Mouse (Mus musculus): ENCODE measurements at regions not wholly inside any gene's neighbourhood (a gene's known extent, or its start where the extent isn't known, plus 50 kb on each side); places are given as distances from the start of the nearest gene placed in this dataset.

DNA sequence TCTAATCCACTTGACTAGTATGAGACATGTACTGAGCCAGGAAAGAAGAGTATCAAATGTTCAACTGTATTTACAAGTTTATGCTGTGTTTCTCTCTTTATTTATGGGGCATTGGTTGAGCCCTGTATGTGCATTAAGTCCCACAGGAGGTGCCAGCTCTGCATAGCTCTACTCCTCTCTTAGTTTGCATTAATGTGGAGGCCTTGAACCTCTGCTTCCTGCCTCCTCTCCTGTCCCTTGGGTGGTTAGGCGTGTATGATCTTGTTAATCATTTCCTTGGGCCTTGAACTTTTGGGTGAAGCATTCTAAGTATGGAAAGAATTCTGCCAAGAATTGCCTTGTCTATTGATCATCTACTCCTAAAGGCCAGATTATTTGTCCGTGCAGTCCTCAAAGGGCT lies 291.9 kb upstream of the Jag1 start:
- no peak for DNase-seq

DNA sequence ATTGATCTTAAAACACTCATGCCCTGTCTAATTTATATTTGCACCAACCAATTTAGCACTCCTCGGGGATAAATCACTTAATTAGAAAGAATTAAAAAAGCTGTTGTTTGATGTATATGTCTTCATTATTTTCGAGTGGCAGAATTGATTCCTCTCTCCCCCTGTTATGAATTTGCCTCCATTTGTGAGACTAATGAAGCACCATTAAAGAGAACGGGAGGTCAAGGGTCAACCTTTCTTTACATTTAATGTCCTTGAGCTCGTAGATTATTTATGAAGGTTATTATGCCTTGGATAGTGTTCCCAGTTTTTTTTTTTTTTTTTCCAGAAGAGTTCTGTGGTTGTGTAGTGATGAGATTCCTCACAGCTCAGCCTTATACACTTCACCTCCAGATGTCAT lies 277.0 kb upstream of the Jag1 start:
- DNase-seq, result no peak

- no peak for DNase-seq
Measured at GRCm38 (mm10) chr2:137379816-137380215, 263.4 kb upstream of the Jag1 start.

DNA sequence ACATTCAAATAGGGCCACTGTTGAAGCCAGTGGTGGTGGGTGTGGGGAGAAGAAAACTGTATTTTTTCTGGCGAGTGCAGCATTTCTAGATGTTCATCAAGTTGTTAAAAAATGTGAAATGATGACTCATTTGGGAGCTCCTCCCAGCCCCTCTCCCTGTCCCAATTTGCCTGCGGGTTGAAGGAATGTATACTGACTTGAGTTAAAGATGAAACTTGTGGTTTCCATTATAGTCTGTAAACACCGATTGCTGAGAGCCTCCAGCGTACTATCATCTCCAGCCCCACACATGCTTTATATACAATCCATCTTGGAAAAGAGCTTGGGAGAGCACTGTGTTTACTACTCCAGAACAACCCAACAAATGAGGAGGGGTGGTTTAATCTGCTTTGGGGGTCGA lies 258.9 kb upstream of the Jag1 start:
- no peak for DNase-seq

DNA sequence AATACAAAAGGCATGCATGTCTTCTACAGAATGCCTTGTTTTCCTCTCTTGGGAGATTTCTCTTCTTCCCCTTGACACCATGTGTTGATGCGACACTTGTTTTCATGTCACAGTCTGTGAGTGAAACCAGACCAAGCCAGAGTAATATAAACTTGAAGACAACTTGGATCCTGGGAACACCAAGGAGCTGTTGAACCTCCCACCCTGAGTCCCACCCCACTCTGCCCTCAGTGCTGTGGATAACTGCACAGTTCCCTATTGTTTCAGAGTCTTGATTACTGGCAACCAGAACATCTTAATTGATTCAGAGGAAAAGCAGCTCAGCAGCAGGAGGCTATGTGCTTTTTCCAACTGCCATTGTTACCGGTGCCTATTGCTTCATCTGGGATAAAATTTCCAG lies 254.6 kb upstream of the Jag1 start:
- DNase-seq, result no peak

DNA sequence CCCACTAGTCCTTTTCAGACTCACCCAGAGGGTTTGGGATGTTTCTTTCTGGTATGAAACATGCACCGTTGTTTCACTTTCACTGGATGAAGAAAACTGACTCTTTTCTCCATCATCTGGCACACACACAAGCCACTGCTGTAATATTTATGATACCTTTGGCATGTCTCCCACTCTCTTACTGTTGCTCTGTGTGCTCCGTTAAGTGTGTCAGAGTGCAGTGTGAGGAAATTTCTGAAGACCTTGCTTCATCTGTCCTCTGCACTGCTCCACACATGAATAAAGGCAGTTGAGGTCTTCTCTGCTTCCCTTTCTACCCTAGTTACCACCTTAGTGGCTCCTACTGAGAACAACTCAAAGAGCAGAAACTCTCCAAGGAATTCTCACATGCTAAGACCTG lies 246.6 kb upstream of the Jag1 start:
- no peak for DNase-seq

DNA sequence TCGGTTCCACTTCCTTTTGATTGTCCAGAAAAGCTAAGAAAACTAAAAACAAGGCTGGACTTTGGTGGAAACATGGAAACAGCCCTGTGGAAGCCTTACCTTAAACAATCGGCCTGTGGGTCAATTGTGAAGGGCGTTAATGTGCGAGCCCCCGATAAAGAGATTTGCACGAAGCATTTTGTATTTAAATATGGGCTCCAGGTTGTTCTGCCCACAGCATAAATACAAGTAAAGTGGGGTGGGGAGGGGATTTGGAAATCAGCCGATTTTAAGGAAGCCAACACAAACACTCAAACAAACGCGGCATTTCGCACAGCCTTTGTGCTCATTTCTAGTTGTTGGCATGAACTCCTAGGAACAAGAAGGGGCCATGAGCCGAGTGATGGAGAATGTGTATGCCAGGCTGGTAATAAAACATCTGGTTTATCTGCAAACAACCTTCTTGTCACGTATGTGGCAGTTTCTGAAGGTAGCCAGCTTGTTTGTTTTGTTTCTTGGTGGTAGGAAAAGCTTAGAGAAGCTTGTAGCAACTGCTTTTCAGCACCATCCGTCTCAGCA lies 240.8 kb upstream of the Jag1 start:
- DNase-seq, result peak in 1 of 2 experiments; percentile 8

DNA sequence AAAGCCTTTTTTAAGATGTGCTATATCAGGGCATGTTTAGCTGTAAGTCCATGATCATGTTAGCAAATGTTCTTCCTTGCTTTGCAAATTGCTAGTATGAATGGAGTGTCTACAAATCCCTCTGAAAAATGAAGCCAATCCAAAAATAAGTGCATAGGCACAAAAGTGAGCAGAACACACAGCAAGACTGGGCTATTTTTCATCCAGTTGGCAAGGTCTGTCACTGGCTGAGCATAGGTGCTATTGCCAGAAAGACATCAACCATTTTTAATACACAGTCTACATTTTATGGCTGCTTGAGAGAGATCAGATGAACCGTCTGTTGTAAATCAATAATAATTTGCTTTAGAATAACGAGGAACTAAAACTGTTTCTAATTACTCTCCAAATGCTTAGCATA lies 227.3 kb upstream of the Jag1 start:
- no peak for DNase-seq

GRCm38 (mm10) chr2:137329995-137330394 lies 213.6 kb upstream of the Jag1 start:
- peak; percentile 2 to 14 for DNase-seq

DNA sequence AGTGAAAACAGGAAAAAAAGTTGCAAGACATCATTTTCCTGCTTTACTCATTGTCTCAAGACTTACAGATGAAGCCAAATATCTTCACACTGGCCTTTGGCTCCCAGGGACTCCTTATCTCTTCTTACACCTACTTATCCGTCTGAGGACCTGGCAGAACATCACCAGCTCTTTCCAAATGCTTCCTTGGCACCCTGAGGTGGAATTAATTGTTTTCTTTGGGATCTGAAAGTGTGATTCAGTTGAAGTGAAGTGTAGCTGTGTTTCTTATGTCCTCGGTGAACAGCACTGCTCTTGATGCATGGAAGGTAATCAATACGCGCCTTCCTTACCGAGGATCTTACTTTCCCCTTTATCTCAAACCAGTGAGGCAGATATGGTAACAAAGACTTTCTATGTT lies 207.0 kb upstream of the Jag1 start:
- no peak for DNase-seq

DNA sequence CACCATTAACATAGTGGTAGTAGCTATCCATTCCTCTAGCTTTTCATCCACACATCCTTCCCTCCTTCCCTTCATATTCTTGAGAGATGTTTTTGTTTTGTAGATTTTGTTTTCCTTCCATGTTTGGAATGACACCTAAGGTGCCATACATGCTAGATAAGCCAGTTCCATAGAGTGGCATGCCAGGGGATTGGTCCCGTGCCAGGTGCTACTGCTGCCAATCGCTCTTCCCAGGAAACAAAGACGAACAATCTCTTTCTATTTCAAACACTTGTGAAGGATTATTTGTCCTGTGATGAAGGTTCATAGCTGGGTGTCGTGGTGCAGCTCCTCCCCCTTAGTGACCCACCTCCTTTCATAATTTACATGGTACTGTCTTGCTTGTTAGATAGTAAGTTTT lies 194.1 kb upstream of the Jag1 start:
- DNase-seq, result no peak

GRCm38 (mm10) chr2:137308116-137308515 lies 191.7 kb upstream of the Jag1 start:
- no peak for DNase-seq

DNA sequence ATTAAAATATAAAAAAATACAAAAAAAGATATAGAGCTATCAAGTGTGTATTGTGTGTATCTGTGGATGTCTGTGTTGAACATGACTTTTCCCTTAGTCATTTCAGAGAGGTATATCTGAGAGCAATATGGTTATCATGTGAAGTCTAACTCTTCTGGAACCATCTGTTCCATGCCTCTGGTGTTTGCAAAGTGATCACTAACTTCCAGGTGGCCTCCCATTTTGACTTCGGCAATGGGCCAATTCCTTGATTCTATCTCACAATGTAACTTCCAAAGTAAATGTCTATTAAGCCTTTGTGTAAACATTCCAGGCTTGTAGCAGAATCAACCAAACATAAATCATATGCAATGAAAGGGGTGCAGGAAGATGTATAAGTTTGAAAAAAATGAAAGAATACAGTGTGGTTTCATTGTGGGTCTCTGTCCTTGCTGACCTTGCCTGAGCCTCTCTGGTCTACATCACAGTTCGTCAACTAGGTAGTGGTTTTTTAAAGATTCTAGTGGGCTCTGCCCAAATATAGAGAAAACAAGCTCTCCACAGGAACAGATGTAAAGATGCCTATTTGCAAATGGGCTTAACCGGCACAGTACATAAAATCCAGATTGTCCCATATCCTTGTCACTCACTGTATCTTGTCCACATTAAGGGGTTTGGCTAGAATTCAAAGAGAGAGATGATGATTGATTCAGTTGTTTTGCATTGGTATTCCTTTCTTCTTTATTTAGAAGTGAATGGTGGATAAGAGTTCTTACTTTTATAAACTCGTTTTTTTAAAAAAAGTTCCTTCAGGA lies 185.2 kb upstream of the Jag1 start:
- DNase-seq, result no peak

DNA sequence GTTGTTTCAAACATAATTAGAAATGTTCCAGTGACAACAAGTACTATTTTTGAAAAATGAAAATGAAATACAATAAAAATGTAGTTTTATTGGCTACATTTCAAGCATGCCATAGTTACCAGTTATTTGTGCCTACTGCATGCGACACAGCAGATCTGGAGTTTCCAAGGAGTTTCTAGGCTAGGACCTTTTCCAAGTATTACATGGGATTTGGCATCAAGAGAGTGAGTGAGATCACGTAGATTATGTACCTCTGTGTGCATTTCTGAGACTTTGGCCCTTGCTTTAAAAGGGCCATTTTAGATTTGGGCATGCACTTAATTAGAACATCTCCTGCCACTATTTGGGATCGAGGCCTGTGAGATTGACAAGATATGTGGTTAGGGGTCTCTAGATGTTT lies 172.8 kb upstream of the Jag1 start:
- DNase-seq, result no peak

DNA sequence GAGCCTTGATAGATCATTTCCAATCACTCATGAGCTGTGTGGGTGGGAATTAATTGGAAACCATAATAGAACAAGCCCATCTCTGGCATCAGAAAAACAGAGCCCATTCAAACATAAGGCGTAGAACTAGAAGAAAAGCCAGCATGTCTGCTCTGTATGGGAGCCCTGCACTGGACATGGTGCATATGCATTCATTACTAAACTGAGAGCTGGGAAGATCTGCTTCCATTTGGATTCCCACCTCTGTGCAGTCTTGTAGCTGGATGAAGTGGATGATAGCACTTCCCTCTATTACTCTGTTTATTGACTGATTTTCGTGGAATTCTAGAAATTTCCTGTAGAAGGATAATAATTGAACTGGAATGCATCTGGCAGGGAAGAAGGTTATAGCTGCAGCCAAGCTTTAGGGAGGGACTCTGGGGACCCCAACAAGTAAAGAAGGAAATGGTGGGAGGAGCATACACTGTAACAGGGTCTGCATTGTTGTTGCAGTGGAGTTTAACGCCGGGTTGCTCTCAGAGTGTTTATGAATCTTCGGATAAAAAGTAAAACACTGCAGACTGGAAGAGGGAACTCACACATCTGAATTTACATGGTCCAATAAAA lies 155.2 kb upstream of the Jag1 start:
- DNase-seq, result peak; percentile 3 to 7

DNA sequence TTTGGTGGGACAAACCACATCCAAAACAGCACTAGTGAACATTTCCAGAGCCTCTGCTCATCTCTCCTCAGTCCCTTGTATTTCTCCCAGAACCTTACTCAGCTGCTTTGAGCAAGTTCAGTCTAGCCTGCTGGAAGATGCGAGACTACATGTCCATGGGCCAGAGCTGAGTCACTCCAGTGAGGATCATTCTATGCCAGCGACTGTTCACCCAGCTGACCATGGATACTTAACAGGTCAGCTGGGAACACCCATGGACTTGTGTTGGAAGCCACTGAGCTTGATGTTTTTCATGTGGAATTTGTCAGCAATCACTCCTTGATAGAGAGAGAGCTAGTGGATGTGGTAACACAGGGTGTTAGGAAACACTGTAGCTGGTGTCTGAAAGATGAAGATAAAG lies 146.5 kb upstream of the Jag1 start:
- DNase-seq, result no peak

GRCm38 (mm10) chr2:137257847-137258515 lies 141.5 kb upstream of the Jag1 start:
- no peak for DNase-seq

- no peak for DNase-seq
Measured at GRCm38 (mm10) chr2:137247931-137248330, 131.5 kb upstream of the Jag1 start.

GRCm38 (mm10) chr2:137244370-137244769 lies 127.9 kb upstream of the Jag1 start:
- DNase-seq, result no peak

GRCm38 (mm10) chr2:137243914-137244313 lies 127.5 kb upstream of the Jag1 start:
- DNase-seq, result peak; percentile 44 to 58

DNA sequence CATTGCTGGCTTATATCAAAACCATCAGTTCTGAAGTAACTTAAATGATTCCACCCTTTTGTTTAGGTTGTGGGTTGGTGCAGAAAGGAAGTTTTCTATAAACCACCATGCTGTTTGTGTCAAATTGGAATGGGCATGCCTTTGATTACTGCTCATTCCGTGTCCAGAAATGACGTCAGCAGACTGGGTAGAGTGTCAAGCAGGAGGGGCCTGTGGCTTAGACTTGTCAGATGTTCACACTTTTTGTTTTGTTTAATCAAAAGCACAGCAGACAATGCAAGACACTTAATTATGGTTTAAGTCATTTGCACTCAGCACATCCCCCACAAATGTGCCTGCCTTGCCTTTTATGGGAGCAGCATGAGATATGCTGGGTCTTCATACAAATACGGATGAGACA lies 120.5 kb upstream of the Jag1 start:
- DNase-seq, result no peak

GRCm38 (mm10) chr2:137233936-137234335 lies 117.5 kb upstream of the Jag1 start:
- DNase-seq, result no peak

DNA sequence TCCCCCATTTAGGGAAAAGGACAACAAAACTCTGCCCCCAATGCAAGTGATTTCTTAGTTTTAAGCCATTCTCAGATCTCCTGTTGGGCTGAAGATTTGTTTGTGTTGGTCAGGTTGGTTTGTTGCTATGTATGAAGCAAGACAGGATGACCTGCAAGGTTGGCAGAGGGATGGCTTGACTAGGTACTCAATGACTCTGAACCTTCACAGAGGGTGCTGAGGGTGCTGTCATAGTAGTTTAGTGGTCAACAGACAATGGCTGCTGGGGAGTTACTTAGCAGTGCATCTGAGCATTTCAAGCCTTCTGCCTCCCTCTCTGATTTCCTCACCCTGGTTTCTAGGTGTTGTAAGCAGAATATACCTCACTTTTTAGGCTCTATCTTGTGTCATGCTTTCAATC lies 114.7 kb upstream of the Jag1 start:
- no peak for DNase-seq
